Mouse (Mus musculus) frontal cortex, postnatal 14 days (tissue): Measurements from ENCODE around the gene Abcf2.

Experiments used
- DNase-seq, 2 experiments: peaks; one replicate each; pipeline ENCODE4 v3.0.0; 2022; ENCODE audit warnings: low spot score in 2 of 2

Abcf2 gene

GRCm38 (mm10) chr5:24527780-24528179, 49.5 kb downstream of the Abcf2 start:
- DNase-seq, result no peak

DNA sequence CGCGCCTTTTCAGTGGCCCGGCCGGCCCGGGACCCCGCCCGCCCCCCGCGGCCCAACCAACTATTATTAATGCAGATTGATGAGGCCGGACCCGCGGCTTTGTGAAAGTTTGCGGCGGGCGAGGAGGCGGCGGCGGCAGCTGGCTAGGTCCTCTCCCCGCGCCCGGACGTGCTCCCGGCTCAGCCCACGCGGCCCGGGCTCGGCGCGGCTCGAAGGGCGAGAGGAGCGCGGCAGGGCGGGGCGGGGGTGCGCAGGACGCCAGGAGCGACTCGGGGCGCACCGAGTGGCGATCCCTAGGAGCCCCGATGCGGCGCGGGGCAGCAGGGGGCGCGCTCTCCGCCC, 50.4 kb downstream of the Abcf2 start, which contains the start of gene Gbx1:
Gene Gbx1 (minus strand): TSS at position 314 of the 342 bp plus-strand sequence.
- no peak for DNase-seq

DNA sequence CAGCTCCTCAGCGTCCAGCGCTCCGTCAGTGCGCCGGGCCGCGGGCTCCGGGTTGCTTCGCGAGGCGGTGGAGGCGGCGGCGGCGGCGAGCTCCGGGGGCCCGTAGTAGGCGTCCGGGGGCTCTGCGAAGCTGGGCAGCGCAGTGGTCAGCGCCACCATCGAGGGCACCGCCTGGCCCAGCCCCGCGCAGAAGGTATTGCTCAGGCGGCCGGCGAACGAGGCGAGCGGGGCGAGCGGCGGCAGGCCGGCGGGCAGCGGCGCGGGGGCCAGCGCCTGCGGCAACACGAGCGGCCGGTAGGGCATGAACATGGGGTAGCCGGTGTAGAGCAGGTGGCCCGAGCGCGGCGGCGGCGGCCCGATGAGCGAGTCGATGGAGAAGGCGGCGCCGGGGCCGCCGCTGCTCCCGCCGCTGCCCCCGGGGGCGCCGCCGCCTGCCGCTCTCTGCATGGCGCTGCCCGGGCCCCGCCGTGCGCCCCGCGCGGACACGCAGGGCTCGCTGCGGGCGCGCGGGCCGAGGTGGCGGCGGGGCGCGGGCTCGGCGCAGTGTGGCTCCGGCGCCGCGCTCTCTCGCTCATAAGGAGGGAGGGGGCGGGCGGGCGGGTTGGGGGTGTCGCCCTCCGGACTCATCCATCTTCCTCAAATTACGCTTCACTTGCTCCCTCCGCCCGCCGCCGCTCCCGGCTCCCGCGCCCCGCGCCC, 50.9 kb downstream of the Abcf2 start:
- no peak for DNase-seq

- DNase-seq, result no peak
These were observed 51.7 kb downstream of the Abcf2 start for GRCm38 (mm10) chr5:24525360-24526189.

GRCm38 (mm10) chr5:24524522-24524921, 52.7 kb downstream of the Abcf2 start:
- no peak for DNase-seq

- DNase-seq, result no peak
These were observed 53.5 kb downstream of the Abcf2 start for GRCm38 (mm10) chr5:24523806-24524205.

DNA sequence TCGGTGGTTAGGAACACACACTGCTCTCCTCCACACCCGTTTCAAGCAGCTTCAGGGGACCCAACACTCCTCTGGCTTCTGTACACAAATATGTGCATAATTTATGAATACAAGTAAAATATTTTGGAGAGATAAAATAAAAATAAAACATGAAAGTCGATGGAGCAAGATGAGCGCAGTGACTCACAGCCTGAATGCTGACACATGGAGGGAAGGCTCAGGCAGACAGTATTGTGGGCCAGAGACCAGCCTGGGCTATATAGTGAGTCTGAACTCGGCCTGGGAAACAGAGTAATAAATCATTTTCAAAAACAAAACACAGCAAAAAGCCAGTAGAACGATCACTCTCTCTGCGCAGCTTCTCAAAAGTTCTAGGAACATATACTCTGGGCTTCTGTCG, 55.9 kb downstream of the Abcf2 start:
- no peak for DNase-seq
